Mouse (Mus musculus): ENCODE results near the gene Ostm1. TPM values are rescaled to one million over a fixed set of nuclear protein-coding genes. Genes with fewer than 3 reads are reported as not detected.

Ostm1 gene
- polyA plus RNA-seq, 1 experiment from 2014 or later = 24.9 TPM

- no peaks in the 10 kb centered on the region for H3K36me3 ChIP-seq
- H3K27ac ChIP-seq = no peak overlapping the region
- H3K4me2 ChIP-seq (replicated peaks) = 0 out of 2 replicates have a peak overlapping the region, but pooled peaks have one; percentile 6
- no peak for ATAC-seq (ENCODE audit: low FRiP score)
- H3K27me3 ChIP-seq = peaks cover 90% of the 10 kb centered on the region
- H3K4me1 ChIP-seq = peaks cover 20% of the 10 kb centered on the region
- WGBS = 4% methylated on average over 11 of the region's 11 CpGs
- H3K4me3 ChIP-seq = no peak overlapping the region
- no peaks in the 10 kb centered on the region for H3K9me3 ChIP-seq (replicated peaks)
- no peak overlapping the region for H3K9ac ChIP-seq
These were observed 51.4 kb downstream of the Ostm1 start for GRCm38 (mm10) chr10:42635046-42635445.

GRCm38 (mm10) chr10:42635566-42636359 is 52.1 kb downstream of the Ostm1 start:
- no peaks in the 10 kb centered on the region for H3K36me3 ChIP-seq
- H3K27me3 ChIP-seq = peaks cover 84% of the 10 kb centered on the region
- no peak for ATAC-seq (ENCODE audit: low FRiP score)
- no peak overlapping the region for H3K9ac ChIP-seq
- H3K27ac ChIP-seq = no peak overlapping the region
- H3K4me1 ChIP-seq = peaks cover 17% of the 10 kb centered on the region
- no peaks in the 10 kb centered on the region for H3K9me3 ChIP-seq (replicated peaks)
- peak overlapping the region; percentile 36 for H3K4me2 ChIP-seq (replicated peaks)
- WGBS = under 1% methylated on average over 44 of the region's 52 CpGs
- peak overlapping the region; percentile 24 for H3K4me3 ChIP-seq

GRCm38 (mm10) chr10:42636360-42637182 is 52.9 kb downstream of the Ostm1 start:
- no peaks in the 10 kb centered on the region for H3K36me3 ChIP-seq
- H3K9me3 ChIP-seq (replicated peaks) = no peaks in the 10 kb centered on the region
- ATAC-seq (ENCODE audit: low FRiP score) = no peak; the same call in 1 of the 2 replicates
- peak overlapping the region; percentile 16 for H3K4me2 ChIP-seq (replicated peaks)
- no peak overlapping the region for H3K27ac ChIP-seq
- peaks cover 16% of the 10 kb centered on the region for H3K4me1 ChIP-seq
- WGBS = 2% methylated on average over 27 of the region's 27 CpGs
- H3K4me3 ChIP-seq = no peak overlapping the region
- H3K27me3 ChIP-seq = peaks cover 77% of the 10 kb centered on the region
- no peak overlapping the region for H3K9ac ChIP-seq

DNA sequence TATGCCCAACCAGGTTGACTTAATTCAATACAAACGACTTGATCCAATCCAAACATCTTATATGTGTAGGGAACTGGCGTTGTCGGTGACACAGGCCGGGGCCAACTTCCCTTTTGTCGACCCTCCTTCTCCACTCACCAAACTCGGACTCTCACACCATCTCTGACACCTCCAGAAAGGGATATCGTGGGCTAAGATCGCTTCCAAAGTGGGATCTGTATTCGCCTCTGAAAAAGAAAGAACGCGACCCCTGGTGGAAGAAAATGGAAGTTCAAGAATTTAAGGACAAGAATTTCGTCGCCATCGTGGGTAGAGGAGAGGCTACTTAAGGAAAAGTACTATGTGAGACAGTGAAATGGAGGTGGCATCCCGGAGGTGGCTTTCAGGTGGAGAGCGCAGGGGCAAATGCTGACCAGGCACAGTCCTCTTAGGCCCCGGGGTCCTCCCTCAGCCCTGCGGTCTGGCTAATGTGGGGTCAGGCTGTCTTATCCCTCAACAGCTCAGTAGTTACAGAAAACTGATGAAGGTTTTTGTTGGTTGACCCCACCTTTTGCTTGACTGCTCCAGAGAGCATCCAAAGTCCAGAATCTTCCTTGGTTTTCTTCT is 53.7 kb downstream of the Ostm1 start:
- Histone ChIP-seq H3K4me1 (peaks cover 9% of the 10 kb centered on the region), H3K9ac (no peak overlapping the region), H3K9me3 (replicated peaks) (no peaks in the 10 kb centered on the region), H3K27me3 (peaks cover 70% of the 10 kb centered on the region), H3K4me3 (no peak overlapping the region), H3K27ac (no peak overlapping the region), H3K36me3 (no peaks in the 10 kb centered on the region), H3K4me2 (replicated peaks) (peak overlapping the region; percentile 16; the same call in 1 of the 2 replicates)
- 5% methylated on average over 18 of the region's 18 CpGs for WGBS
- no peak; the same call in 1 of the 2 replicates for ATAC-seq (ENCODE audit: low FRiP score)

- no peak overlapping the region for H3K4me2 ChIP-seq (replicated peaks)
- peaks cover 8% of the 10 kb centered on the region for H3K4me1 ChIP-seq
- peaks cover 47% of the 10 kb centered on the region for H3K27me3 ChIP-seq
- no peak overlapping the region for H3K9ac ChIP-seq
- H3K27ac ChIP-seq = no peak overlapping the region
- H3K4me3 ChIP-seq = no peak overlapping the region
- no peaks in the 10 kb centered on the region for H3K9me3 ChIP-seq (replicated peaks)
- H3K36me3 ChIP-seq = no peaks in the 10 kb centered on the region
- WGBS = 82% methylated on average over 6 of the region's 6 CpGs
- no peak for ATAC-seq (ENCODE audit: low FRiP score)
These were observed 56.2 kb downstream of the Ostm1 start for GRCm38 (mm10) chr10:42639856-42640255.

DNA sequence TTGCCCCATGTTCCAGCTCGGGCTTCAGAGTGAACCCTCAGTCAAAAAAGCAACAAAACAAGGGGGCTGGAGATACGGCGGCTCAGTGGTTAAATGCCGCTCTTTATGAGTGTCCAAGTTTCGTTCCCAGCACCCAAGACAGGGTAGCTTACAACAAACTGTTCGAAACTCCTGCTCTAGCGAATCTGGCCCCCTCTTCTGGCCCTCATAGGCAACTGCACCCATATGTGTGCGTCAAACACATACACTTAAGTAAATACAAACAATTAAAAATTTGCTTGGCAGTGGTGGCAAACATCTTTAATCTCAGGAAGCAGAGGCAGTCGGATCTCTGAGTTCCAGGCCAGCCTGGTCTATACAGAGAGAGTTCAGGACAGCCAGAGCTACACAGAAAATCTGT is 60.0 kb downstream of the Ostm1 start:
- H3K27me3 ChIP-seq = peaks cover 14% of the 10 kb centered on the region
- no peaks in the 10 kb centered on the region for H3K9me3 ChIP-seq (replicated peaks)
- 84% methylated on average over 9 of the region's 9 CpGs for WGBS
- no peak for ATAC-seq (ENCODE audit: low FRiP score)
- H3K4me3 ChIP-seq = no peak overlapping the region
- H3K36me3 ChIP-seq = no peaks in the 10 kb centered on the region
- H3K27ac ChIP-seq = no peak overlapping the region
- H3K4me1 ChIP-seq = no peaks in the 10 kb centered on the region
- no peak overlapping the region for H3K4me2 ChIP-seq (replicated peaks)
- no peak overlapping the region for H3K9ac ChIP-seq

DNA sequence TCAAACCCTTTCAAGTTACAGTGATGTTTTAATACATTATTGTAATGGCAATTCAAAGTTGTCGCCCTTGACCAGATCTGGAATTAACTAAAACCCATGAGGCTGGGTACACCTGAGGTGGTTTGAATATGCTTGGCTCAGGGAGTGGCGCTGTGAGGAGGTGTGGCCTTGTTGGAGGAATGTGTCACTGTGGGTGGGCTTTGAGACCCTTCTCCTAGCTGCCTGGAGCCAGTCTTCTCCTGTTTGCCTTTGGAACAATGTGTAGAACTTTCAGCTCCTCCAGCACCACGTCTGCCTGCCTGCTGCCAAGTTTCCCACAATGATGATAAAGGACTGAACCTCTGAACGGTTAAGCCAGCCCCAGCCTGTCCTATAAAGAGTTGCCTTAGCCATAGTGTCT is 62.7 kb downstream of the Ostm1 start:
- Histone ChIP-seq H3K9me3 (replicated peaks) (no peaks in the 10 kb centered on the region), H3K4me3 (no peak overlapping the region), H3K9ac (no peak overlapping the region), H3K36me3 (no peaks in the 10 kb centered on the region), H3K4me1 (no peaks in the 10 kb centered on the region), H3K27me3 (peaks cover 5% of the 10 kb centered on the region), H3K27ac (no peak overlapping the region), H3K4me2 (replicated peaks) (no peak overlapping the region)
- ATAC-seq (ENCODE audit: low FRiP score) = no peak
- WGBS = 51% methylated on average over 4 of the region's 4 CpGs

- Histone ChIP-seq H3K36me3 (no peaks in the 10 kb centered on the region), H3K9ac (no peak overlapping the region), H3K27ac (no peak overlapping the region), H3K4me2 (replicated peaks) (no peak overlapping the region), H3K4me1 (no peaks in the 10 kb centered on the region), H3K9me3 (replicated peaks) (no peaks in the 10 kb centered on the region), H3K4me3 (no peak overlapping the region), H3K27me3 (no peaks in the 10 kb centered on the region; the same call in 1 of the 2 replicates)
- WGBS = 89% methylated on average over 2 of the region's 2 CpGs
- no peak for ATAC-seq (ENCODE audit: low FRiP score)
These were observed 78.3 kb downstream of the Ostm1 start for GRCm38 (mm10) chr10:42661916-42662315.

GRCm38 (mm10) chr10:42669970-42670369 is 86.3 kb downstream of the Ostm1 start:
- ATAC-seq (ENCODE audit: low FRiP score) = no peak
- Histone ChIP-seq H3K9ac (no peak overlapping the region), H3K4me1 (no peaks in the 10 kb centered on the region), H3K27me3 (no peaks in the 10 kb centered on the region), H3K4me2 (replicated peaks) (no peak overlapping the region), H3K36me3 (no peaks in the 10 kb centered on the region), H3K9me3 (replicated peaks) (no peaks in the 10 kb centered on the region), H3K4me3 (no peak overlapping the region), H3K27ac (no peak overlapping the region)
- WGBS = 87% methylated on average over 4 of the region's 4 CpGs

DNA sequence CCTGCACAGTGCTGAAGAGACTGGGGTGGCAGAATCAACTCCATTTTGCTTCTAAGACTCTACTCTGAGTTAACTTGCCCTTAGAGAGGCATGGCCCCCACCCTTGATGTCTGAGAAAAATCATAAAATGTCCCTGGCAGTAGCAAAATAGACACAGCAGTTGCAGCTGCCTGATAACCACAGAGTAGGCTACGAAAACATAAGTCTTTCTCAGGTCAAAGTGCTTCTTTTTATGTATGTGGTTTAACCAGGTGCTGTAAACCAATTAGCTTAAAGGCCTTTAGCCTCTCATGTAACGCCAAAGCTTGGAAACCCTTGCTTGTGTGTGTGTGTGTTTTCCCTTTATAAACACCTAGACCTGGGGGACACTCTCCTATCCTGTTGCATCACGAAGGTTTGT is 89.2 kb downstream of the Ostm1 start:
- H3K9ac ChIP-seq = no peak overlapping the region
- H3K9me3 ChIP-seq (replicated peaks) = no peaks in the 10 kb centered on the region
- no peak overlapping the region for H3K4me3 ChIP-seq
- 89% methylated on average over 3 of the region's 3 CpGs for WGBS
- ATAC-seq (ENCODE audit: low FRiP score) = no peak
- no peak overlapping the region for H3K27ac ChIP-seq
- no peak overlapping the region for H3K4me2 ChIP-seq (replicated peaks)
- no peaks in the 10 kb centered on the region for H3K36me3 ChIP-seq
- H3K27me3 ChIP-seq = no peaks in the 10 kb centered on the region
- H3K4me1 ChIP-seq = no peaks in the 10 kb centered on the region

GRCm38 (mm10) chr10:42675571-42675970 is 91.9 kb downstream of the Ostm1 start:
- WGBS = 83% methylated on average over 4 of the region's 4 CpGs
- no peak overlapping the region for H3K4me2 ChIP-seq (replicated peaks)
- no peak for ATAC-seq (ENCODE audit: low FRiP score)
- no peaks in the 10 kb centered on the region for H3K9me3 ChIP-seq (replicated peaks)
- H3K9ac ChIP-seq = no peak overlapping the region
- peaks cover 4% of the 10 kb centered on the region for H3K27me3 ChIP-seq
- H3K4me3 ChIP-seq = no peak overlapping the region
- peaks cover 9% of the 10 kb centered on the region for H3K4me1 ChIP-seq
- H3K27ac ChIP-seq = no peak overlapping the region
- H3K36me3 ChIP-seq = no peaks in the 10 kb centered on the region

DNA sequence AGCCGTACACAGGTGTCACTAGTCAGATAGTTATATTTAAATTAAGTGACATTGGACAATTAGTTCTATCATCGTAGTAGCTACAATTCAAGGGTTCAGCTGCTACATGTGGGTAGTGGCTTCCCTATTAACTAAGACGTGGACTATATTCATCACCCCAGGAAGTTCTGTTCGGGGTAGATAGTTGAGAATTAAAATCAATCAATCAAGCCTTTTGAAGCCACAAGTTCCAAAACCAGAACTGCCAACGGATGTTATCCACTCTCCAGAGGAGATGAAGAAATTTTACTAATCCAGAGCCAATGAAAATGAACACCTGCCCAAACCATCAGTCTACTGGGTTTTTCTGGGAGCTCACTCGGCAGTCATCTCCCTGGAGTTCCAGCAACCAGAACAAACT is 94.7 kb downstream of the Ostm1 start:
- peaks cover 6% of the 10 kb centered on the region for H3K27me3 ChIP-seq
- H3K9ac ChIP-seq = peak overlapping the region; percentile 85
- H3K4me1 ChIP-seq = peaks cover 9% of the 10 kb centered on the region
- 46% methylated on average over 6 of the region's 6 CpGs for WGBS
- peak overlapping the region; percentile 83; the same call in 1 of the 2 replicates for H3K27ac ChIP-seq
- H3K9me3 ChIP-seq (replicated peaks) = no peaks in the 10 kb centered on the region
- peak overlapping the region; percentile 82 for H3K4me2 ChIP-seq (replicated peaks)
- peak overlapping the region; percentile 97 for H3K4me3 ChIP-seq
- ATAC-seq (ENCODE audit: low FRiP score) = peak; percentile 41
- no peaks in the 10 kb centered on the region for H3K36me3 ChIP-seq
